Mouse (Mus musculus) E14TG2a.4 (cell line): Measurements from ENCODE around the gene Abhd4.

Source experiments
- H3K27me3 ChIP-seq: 2 replicates; pipeline ENCODE4 v1.6.1; 2014; ENCODE audit warnings: low read length, control low read depth; ENCODE audit not compliant: insufficient read depth
- H3K36me3 ChIP-seq: 2 replicates; pipeline ENCODE4 v1.6.1; 2014; ENCODE audit warnings: low read length, control low read depth; ENCODE audit not compliant: insufficient read depth
- H3K4me1 ChIP-seq: replicated peaks from 2 replicates; pipeline ENCODE4 v1.6.1; 2014; ENCODE audit warnings: low read depth, low read length, control low read depth
- H3K4me3 ChIP-seq: replicated peaks from 2 replicates; pipeline ENCODE4 v1.5.1; 2014; ENCODE audit warnings: mild to moderate bottlenecking, low read length
- H3K9me3 ChIP-seq: 2 replicates; pipeline ENCODE4 v1.6.1; 2014; ENCODE audit warnings: low read length, control low read depth
- CTCF ChIP-seq: conservative IDR thresholded peaks from 2 replicates; pipeline ENCODE4 v1.5.1; 2014; ENCODE audit warnings: low read length
- NANOG ChIP-seq: IDR thresholded peaks from 2 replicates; pipeline ENCODE4 v1.6.1; 2014; ENCODE audit warnings: borderline replicate concordance, low read length, mixed read lengths
- POU5F1 ChIP-seq: IDR thresholded peaks from 2 replicates; pipeline ENCODE4 v1.6.1; 2014; ENCODE audit warnings: low read length, borderline replicate concordance

The Abhd4 gene

DNA sequence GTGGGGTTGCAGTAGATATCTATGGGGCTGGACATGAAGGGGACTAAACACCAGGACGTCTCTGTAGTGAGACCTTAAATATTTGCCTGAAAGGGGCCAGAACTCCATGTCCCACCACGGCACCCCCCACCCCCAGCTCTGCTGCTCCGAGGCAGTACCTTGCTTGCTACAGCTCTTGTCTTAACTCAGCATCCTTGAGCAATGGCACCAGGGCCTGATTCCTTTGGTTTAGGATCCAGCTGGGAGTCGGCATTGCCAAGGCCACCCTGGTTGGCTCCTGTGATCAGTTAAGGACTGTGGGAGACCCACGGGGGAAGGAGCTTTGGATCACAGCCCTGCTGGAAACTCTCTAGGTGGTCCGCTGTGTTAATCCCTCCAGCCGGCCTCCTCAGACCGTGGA, 34.7 kb upstream of the Abhd4 start:
- Histone ChIP-seq H3K9me3 (no peaks in the 10 kb centered on the region), H3K27me3 (no peaks in the 10 kb centered on the region), H3K4me1 (peaks cover 14% of the 10 kb centered on the region), H3K36me3 (no peaks in the 10 kb centered on the region), H3K4me3 (no peak overlapping the region)
- TF ChIP-seq NANOG = no peak
- no peak for TF ChIP-seq CTCF
- no peak for TF ChIP-seq POU5F1

DNA sequence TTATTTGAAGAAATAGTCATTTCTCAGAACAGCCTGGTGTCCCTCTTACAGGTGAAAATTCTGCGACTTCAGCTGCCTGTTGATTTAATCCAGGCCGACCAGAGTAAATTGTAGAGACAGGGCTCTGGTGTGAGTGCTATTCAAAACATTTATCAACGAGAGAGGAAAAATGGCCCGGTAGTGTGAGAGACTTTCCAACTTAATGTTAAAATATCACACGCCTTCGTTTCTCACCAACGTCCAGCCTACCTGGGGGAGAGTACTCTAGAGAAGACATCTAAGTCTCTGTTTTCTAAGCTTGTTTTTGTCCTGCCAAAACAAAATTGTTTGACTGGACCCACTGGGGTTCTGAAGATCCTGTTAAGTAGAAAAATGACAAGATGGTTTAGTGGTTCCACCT, 34.1 kb upstream of the Abhd4 start:
- H3K9me3 ChIP-seq = no peaks in the 10 kb centered on the region
- H3K4me1 ChIP-seq = peaks cover 20% of the 10 kb centered on the region
- H3K27me3 ChIP-seq = 0 out of 2 replicates have a peak, but pooled peaks cover under 1% of the 10 kb centered on the region
- H3K4me3 ChIP-seq = no peak overlapping the region
- no peak for TF ChIP-seq CTCF
- TF ChIP-seq POU5F1 = no peak
- TF ChIP-seq NANOG = no peak
- no peaks in the 10 kb centered on the region for H3K36me3 ChIP-seq

DNA sequence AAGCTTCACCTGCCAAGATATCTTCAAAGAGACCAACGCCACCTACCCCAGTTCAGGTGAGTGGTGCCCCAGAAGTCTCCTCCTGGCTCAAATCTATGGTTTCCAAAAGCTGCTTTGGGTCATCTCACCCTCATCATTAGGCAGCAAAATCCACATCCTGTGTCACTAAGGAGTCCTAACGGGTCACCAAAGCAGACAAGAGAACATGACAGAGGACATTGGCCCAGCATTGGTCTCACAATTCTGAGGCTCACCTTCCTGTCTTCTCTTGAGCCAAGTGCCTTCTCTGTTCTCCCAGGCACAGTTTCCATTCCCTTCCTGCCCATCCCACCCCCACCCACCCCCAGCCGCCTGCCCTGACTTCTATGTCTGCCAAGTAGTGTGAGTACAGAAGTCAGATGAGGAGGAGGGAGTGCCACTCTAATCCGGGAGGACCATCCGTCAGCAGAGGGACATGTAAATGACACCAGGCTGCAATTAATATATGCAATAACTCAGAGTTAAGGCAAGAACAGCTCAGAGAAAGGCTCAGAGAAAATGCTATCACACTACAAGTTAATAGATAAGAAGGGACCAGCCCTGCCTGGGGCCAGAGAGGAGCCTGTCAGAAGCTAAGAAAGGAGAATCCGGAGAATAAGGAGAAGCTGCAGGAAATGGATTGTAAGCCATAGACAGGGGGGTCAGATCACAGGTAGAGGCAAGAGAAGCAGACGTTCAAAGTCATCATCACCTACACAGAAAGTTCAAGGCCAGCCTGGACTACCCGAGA, 33.1 kb upstream of the Abhd4 start:
- H3K27me3 ChIP-seq = 0 out of 2 replicates have a peak, but pooled peaks cover 2% of the 10 kb centered on the region
- no peak overlapping the region for H3K4me3 ChIP-seq
- H3K9me3 ChIP-seq = no peaks in the 10 kb centered on the region
- no peaks in the 10 kb centered on the region for H3K36me3 ChIP-seq
- no peak for TF ChIP-seq POU5F1
- no peak for TF ChIP-seq CTCF
- TF ChIP-seq NANOG = no peak
- H3K4me1 ChIP-seq = peaks cover 24% of the 10 kb centered on the region

DNA sequence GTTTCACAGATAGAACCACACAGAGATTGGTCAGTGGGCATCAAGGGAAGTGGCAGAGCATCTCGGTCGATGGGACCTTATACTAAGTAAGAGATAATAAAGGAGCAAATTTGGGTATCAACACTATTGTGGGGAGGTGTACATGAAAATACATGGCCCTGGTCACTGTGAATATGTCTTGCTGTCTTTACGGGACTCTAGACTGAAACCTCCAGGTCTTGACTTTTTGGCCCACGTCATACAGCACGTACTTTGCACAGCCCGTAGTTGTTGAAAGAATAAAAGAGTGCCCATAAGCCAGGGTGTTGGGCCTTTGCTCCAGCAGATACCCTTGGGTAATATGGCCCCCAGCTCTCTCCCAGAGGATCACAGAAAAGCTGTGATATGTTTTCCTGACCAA, 32.3 kb upstream of the Abhd4 start:
- Histone ChIP-seq H3K4me3 (no peak overlapping the region), H3K4me1 (peaks cover 25% of the 10 kb centered on the region), H3K36me3 (no peaks in the 10 kb centered on the region), H3K9me3 (no peaks in the 10 kb centered on the region), H3K27me3 (0 out of 2 replicates have a peak, but pooled peaks cover 2% of the 10 kb centered on the region)
- TF ChIP-seq NANOG = no peak
- no peak for TF ChIP-seq POU5F1
- no peak for TF ChIP-seq CTCF

DNA sequence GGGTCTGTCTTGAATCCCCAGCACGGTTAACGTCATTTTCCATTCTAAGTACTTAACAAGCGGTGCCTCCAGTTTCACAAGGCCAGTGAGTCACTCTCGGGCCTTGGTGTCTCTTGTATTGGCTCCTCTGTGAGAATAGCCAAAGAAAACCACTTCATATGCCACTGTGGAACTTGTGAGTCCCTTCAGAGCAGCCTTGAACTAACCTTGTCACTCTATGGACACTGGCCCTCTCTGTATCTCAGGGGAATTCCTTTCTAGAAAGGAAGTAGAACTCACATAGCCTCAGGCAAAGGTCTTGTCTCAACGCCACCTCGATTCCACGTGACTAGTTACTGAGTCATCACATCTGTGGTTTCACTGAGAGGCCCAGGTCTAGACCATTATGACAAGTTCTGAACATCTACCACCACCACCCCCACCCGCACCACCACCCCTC, 31.7 kb upstream of the Abhd4 start:
- Histone ChIP-seq H3K36me3 (no peaks in the 10 kb centered on the region), H3K27me3 (peaks cover 2% of the 10 kb centered on the region; the same call in 1 of the 2 replicates)

DNA sequence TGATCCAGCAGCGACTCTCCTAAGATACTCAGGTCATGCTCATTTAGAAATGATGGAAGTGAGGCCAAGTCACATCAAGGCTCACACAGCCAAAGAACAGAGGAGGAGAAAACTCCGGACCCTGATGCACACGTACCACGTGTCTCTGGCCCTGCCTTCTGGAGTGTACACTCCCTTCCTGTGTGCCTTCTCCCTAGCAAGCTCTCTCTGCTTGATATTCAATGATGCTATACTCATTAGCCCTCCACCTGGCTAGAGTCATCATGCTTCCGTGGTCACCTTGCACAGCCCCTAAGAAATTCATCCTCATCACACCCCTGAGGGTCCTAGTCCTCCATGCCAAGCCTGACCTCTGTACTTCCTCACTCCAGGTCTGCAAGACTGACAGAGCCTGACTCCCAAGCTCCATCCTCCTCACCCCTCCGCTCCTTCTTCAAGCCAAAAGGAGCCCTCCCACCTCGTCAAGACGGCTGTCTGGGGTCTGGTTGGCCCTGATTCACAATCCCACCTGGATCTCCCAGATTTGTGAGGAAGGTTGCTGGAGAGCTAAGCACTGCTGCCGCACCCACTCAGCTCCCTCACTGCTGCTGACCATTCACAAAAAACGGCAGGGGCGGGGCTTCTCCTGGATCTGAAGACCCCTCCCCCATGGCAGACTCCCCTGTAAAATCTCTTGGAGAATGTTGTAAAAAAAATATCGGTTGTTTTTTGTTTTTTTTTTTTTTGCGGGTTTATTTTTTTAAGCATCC, 30.5 kb upstream of the Abhd4 start:
- Histone ChIP-seq H3K4me1 (peaks cover 43% of the 10 kb centered on the region), H3K4me3 (no peak overlapping the region), H3K36me3 (no peaks in the 10 kb centered on the region), H3K9me3 (no peaks in the 10 kb centered on the region), H3K27me3 (peaks cover 2% of the 10 kb centered on the region; the same call in 1 of the 2 replicates)
- TF ChIP-seq NANOG (no peak), POU5F1 (no peak), CTCF (no peak)

More for the DNA sequence above, 31.7 kb upstream of the Abhd4 start:
- no peak overlapping the region for H3K4me3 ChIP-seq
- H3K4me1 ChIP-seq = peaks cover 31% of the 10 kb centered on the region
- TF ChIP-seq CTCF (no peak), NANOG (no peak), POU5F1 (no peak)
- no peaks in the 10 kb centered on the region for H3K9me3 ChIP-seq

DNA sequence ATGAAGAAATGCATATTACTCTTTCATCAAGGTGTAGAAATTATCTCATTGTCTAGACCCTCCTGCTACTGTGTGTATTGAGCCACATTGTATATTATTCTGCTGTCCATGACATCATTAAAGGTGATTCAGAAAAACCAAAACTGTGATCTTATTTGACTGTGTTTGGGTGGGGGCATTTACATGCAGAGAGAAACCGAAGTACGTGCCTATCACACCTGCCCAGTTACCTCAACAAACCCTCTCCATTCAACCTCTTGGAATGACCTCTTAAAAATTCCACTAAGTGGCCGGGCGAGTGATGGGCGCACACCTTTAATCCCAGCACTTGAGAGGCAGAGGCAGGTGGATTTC, 29.9 kb upstream of the Abhd4 start:
- H3K27me3 ChIP-seq = peaks cover 2% of the 10 kb centered on the region; the same call in 1 of the 2 replicates
- no peaks in the 10 kb centered on the region for H3K9me3 ChIP-seq
- peaks cover 49% of the 10 kb centered on the region for H3K4me1 ChIP-seq
- no peak overlapping the region for H3K4me3 ChIP-seq
- H3K36me3 ChIP-seq = no peaks in the 10 kb centered on the region
- no peak for TF ChIP-seq NANOG
- TF ChIP-seq CTCF = no peak
- no peak for TF ChIP-seq POU5F1

DNA sequence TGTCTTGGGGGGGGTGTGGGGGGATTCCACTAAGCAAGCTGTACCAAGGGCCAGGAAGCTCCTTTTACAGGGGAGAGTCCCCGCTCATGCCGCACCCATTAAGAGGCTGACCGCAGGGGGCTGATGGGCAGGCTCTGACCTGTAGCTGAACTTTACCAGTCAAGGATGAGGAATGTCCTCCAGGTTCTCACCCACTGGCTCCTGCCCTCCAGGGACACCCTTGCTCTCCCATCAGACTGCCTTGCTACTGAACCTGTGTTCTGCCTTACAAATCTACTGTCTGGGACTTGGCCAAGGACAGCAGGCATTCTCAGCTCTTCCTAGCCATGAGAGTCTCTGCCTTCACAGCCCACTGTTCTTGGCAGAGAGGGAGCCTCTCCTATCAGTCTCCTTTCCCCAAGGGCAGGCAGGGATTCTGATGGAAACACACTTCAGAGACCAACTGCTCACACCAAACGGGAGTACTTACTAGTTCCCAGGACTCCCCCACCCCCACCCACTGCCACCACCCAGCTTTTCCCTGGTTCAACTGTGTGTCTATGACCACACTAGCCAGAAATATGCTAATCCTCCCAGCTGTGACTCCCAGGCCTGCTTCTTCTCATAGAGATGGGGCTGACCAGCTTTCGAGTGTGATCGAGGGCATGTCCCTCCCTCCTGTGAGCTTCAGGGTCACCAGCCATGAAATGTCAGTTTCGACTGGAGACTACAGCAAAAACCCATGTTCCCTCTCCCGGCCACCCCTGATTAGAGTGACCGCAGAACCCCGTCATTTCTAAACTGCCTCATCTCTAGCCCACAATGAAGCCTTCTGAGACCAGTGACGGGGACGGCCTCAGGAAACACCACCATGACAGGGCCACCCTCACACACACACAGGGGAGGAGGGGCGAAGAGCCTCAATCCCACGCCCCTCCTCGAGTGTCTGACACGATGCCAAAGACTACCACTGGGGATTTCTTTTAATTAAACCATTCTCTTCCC, 29.2 kb upstream of the Abhd4 start:
- TF ChIP-seq POU5F1 = no peak
- TF ChIP-seq NANOG = no peak
- no peak for TF ChIP-seq CTCF
- Histone ChIP-seq H3K4me3 (no peak overlapping the region), H3K36me3 (no peaks in the 10 kb centered on the region), H3K4me1 (peaks cover 56% of the 10 kb centered on the region), H3K9me3 (no peaks in the 10 kb centered on the region), H3K27me3 (peaks cover 2% of the 10 kb centered on the region; the same call in 1 of the 2 replicates)
